21 mouse cellular contexts compared by ENCODE assay signal in genomic region chr13:96188618-96189017, GRCm38 (mm10). TPM values are rescaled to one million over a fixed set of nuclear protein-coding genes. Genes with fewer than 3 reads are reported as not detected.
A peak's percentile ranks its signal among the peaks of the same experiment; 100 is the strongest.
DNase-seq lines count a peak whose midpoint lies in the region; ATAC-seq and TF ChIP-seq lines count a peak whose summit lies in the region.
"Had no signal": no experiment of that assay in that cellular context is flagged by ENCODE, and none has a peak within 500 bp of the region (broad histone marks: within the 10 kb centered on the region; RNA-seq: fewer than 3 reads in every experiment).

No protein-coding gene starts in this region.

- no peak overlapping the region for H3K27ac ChIP-seq in midbrain, embryonic 10.5 days (replicated peaks)
- H3K27ac ChIP-seq in midbrain, embryonic 16.5 days (ENCODE audit: low read length): no peak overlapping the region
- no peak overlapping the region for H3K27ac ChIP-seq in forebrain, postnatal 0 days (ENCODE audit: low read depth, low read length)
- no peak overlapping the region for H3K27ac ChIP-seq in kidney, embryonic 15.5 days
- H3K27ac ChIP-seq: intestine, embryonic 15.5 days; limb, embryonic 13.5 days; liver, embryonic 14.5 days; stomach, postnatal 0 days had no signal

- no peaks in the 10 kb centered on the region for H3K27me3 ChIP-seq in midbrain, embryonic 10.5 days (ENCODE audit: low read depth, poor library complexity, severe bottlenecking)
- H3K27me3 ChIP-seq in midbrain, embryonic 16.5 days (ENCODE audit: control insufficient read depth, insufficient read depth, low read depth, low read length): no peaks in the 10 kb centered on the region
- no peaks in the 10 kb centered on the region for H3K27me3 ChIP-seq in forebrain, postnatal 0 days (ENCODE audit: insufficient read depth, low read length)
- H3K27me3 ChIP-seq in kidney, embryonic 15.5 days: no peaks in the 10 kb centered on the region
- H3K27me3 ChIP-seq: intestine, embryonic 15.5 days; limb, embryonic 13.5 days had no signal

- H3K4me2 ChIP-seq in midbrain, embryonic 16.5 days (ENCODE audit: low read length): no peak overlapping the region
- no peak overlapping the region for H3K4me2 ChIP-seq in forebrain, postnatal 0 days (ENCODE audit: low read depth)
- no peak overlapping the region for H3K4me2 ChIP-seq in kidney, embryonic 15.5 days
- H3K4me2 ChIP-seq: intestine, embryonic 15.5 days; limb, embryonic 13.5 days had no signal

- no peaks in the 10 kb centered on the region for H3K36me3 ChIP-seq in midbrain, embryonic 10.5 days
- H3K36me3 ChIP-seq in midbrain, embryonic 16.5 days (ENCODE audit: control insufficient read depth, insufficient read depth, low read length): no peaks in the 10 kb centered on the region
- no peaks in the 10 kb centered on the region for H3K36me3 ChIP-seq in forebrain, postnatal 0 days (ENCODE audit: insufficient read depth)
- no peaks in the 10 kb centered on the region for H3K36me3 ChIP-seq in kidney, embryonic 15.5 days
- H3K36me3 ChIP-seq: intestine, embryonic 15.5 days; limb, embryonic 13.5 days had no signal

- no peak overlapping the region for H3K9ac ChIP-seq in midbrain, embryonic 16.5 days (ENCODE audit: low read depth, low read length)
- H3K9ac ChIP-seq in forebrain, postnatal 0 days: no peak overlapping the region
- H3K9ac ChIP-seq in kidney, embryonic 15.5 days: no peak overlapping the region
- H3K9ac ChIP-seq: intestine, embryonic 15.5 days; limb, embryonic 13.5 days; liver, embryonic 14.5 days had no signal

- WGBS in midbrain, embryonic 10.5 days: 26% methylated on average over 4 of the region's 4 CpGs
- whole genome bisulfite sequencing in midbrain, embryonic 16.5 days: 10% methylated on average over 4 of the region's 4 CpGs
- 10% methylated on average over 4 of the region's 4 CpGs for WGBS in forebrain, postnatal 0 days
- WGBS in kidney, embryonic 15.5 days: 33% methylated on average over 4 of the region's 4 CpGs

- H3K9me3 ChIP-seq in midbrain, embryonic 10.5 days (replicated peaks): no peaks in the 10 kb centered on the region
- no peaks in the 10 kb centered on the region for H3K9me3 ChIP-seq in midbrain, embryonic 16.5 days (replicated peaks; ENCODE audit: control insufficient read depth, low read length, poor library complexity, severe bottlenecking)
- H3K9me3 ChIP-seq in forebrain, postnatal 0 days (ENCODE audit: low read length): no peaks in the 10 kb centered on the region
- H3K9me3 ChIP-seq in kidney, embryonic 15.5 days (replicated peaks): no peaks in the 10 kb centered on the region
- H3K9me3 ChIP-seq: intestine, embryonic 15.5 days had no signal

- ATAC-seq in midbrain, embryonic 16.5 days: no peak; the same call in 1 of the 2 replicates
- peak; percentile 59 for ATAC-seq in forebrain, postnatal 0 days
- ATAC-seq in kidney, embryonic 15.5 days (replicated peaks; ENCODE audit: low FRiP score): no peak
- ATAC-seq: activated CD4-positive, CD25-positive, alpha-beta regulatory T cell, adult 4 months; intestine, embryonic 15.5 days had no signal

- DNase-seq in embryo, embryonic 10.5 days (ENCODE audit: low spot score): peak; percentile 5
- DNase-seq in embryo, embryonic 11 days: no peak
- DNase-seq in midbrain, embryonic 10.5 days (ENCODE audit: low spot score): peak; percentile 13
- peak; percentile 22 for DNase-seq in forebrain, postnatal 0 days
- DNase-seq in spleen, postnatal 14 days (ENCODE audit: low spot score in 2 of 2): no peak
- no peak for DNase-seq in kidney, adult 9 months
- DNase-seq: adrenal gland, postnatal 14 days; cerebellum, adult 8-10 months; gastrocnemius, postnatal 25 days; heart, postnatal 36 days; kidney, postnatal 10 days; right cerebral cortex, postnatal 14 days; thymus, postnatal 25 days had no signal

- no peak overlapping the region for H3K4me3 ChIP-seq in midbrain, embryonic 10.5 days
- H3K4me3 ChIP-seq in midbrain, embryonic 16.5 days (ENCODE audit: low read depth, low read length): no peak overlapping the region
- H3K4me3 ChIP-seq in forebrain, postnatal 0 days (ENCODE audit: low read depth, low read length): no peak overlapping the region
- H3K4me3 ChIP-seq in kidney, embryonic 15.5 days (replicated peaks): no peak overlapping the region
- H3K4me3 ChIP-seq: intestine, embryonic 15.5 days; limb, embryonic 13.5 days had no signal

- TF ChIP-seq CTCF in forebrain, postnatal 0 days (IDR thresholded peaks at IDR 0.05; ENCODE audit: low read depth): no peak

- H3K4me1 ChIP-seq in midbrain, embryonic 10.5 days: peaks cover 15% of the 10 kb centered on the region
- peaks cover 8% of the 10 kb centered on the region; the same call in 1 of the 2 replicates for H3K4me1 ChIP-seq in midbrain, embryonic 16.5 days (ENCODE audit: control insufficient read depth, insufficient read depth, low read length)
- peaks cover 9% of the 10 kb centered on the region; the same call in 1 of the 2 replicates for H3K4me1 ChIP-seq in forebrain, postnatal 0 days (ENCODE audit: insufficient read depth)
- H3K4me1 ChIP-seq in kidney, embryonic 15.5 days: no peaks in the 10 kb centered on the region
- H3K4me1 ChIP-seq: intestine, embryonic 15.5 days had no signal

RNA-seq across cellular contexts. Expression of gene Sv2c, which starts 56.2 kb away (rescaled TPM):
- 1.1 and 1.2 TPM in 2 replicates for polyA plus RNA-seq in midbrain, embryonic 10.5 days (2016; fragmentation: Nextera tagmentation; extraction: Ambion mirVana)
- 9.2 and 10.4 TPM in 2 replicates for polyA plus RNA-seq in midbrain, embryonic 16.5 days (2015; fragmentation: Nextera tagmentation; extraction: Ambion mirVana)
- total RNA-seq in forebrain, postnatal 0 days (2014; rRNA removed): 9.4 and 11.6 TPM in 2 replicates
- 2.7 and 6.5 TPM in 2 replicates for polyA plus RNA-seq in forebrain, postnatal 0 days (2015; fragmentation: Nextera tagmentation; extraction: Ambion mirVana)
- 0.90 and 1.4 TPM in 2 replicates for polyA plus RNA-seq in kidney, embryonic 15.5 days (2015; fragmentation: Nextera tagmentation; extraction: Ambion mirVana)
- total RNA-seq: monocyte, adult 5-6 weeks had no signal

Comparison
In these comparisons a context has a peak if more than half of its experiments do, and no peak if none do; other contexts are left out.
1. DNase-seq: peak in embryo, embryonic 10.5 days (single experiment), midbrain, embryonic 10.5 days (single experiment) and forebrain, postnatal 0 days (single experiment); none in embryo, embryonic 11 days (single experiment), spleen, postnatal 14 days (0 of 2) and kidney, adult 9 months (single experiment).